ENCODE assay signal across 8 mouse cellular contexts in the genomic region with DNA sequence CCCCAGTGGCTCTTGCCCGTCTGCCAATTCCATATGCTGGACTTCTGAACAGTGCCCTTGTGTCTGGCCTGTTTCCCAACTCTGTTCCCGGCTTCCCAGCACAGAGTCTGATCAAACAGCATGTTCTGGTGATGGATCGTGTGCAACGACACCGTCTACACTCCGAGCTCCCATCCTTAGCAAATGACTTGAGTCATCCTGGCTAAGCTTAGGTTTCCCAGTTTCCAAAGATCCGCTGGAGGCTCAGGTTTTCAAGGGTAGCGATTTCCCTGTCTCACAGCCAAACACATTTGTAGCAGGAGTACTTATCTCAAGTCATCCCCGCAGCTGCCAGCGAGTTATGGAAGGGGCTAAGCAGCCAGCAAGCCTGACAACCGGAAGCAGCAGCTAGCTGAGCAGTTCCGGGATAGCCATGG.
A peak's percentile ranks its signal among the peaks of the same experiment; 100 is the strongest.
DNase-seq lines count a peak whose midpoint lies in the region; ATAC-seq and TF ChIP-seq lines count a peak whose summit lies in the region.

No protein-coding gene starts in this region.

- H3K36me3 ChIP-seq in embryonic facial prominence, embryonic 14.5 days (ENCODE audit: control insufficient read depth, insufficient read depth, low read length): no peaks in the 10 kb centered on the region
- H3K36me3 ChIP-seq in embryonic facial prominence, embryonic 10.5 days (replicated peaks): no peaks in the 10 kb centered on the region
- H3K36me3 ChIP-seq in lung, postnatal 0 days (ENCODE audit: insufficient read depth, low read length): no peaks in the 10 kb centered on the region

- H3K4me2 ChIP-seq in embryonic facial prominence, embryonic 14.5 days (ENCODE audit: low read depth, low read length): no peak overlapping the region
- peak overlapping the region; percentile 36; the same call in 1 of the 2 replicates for H3K4me2 ChIP-seq in lung, postnatal 0 days (replicated peaks; ENCODE audit: low read depth, low read length)

- no peaks in the 10 kb centered on the region for H3K27me3 ChIP-seq in embryonic facial prominence, embryonic 14.5 days (replicated peaks; ENCODE audit: control insufficient read depth, insufficient read depth, low read length)
- H3K27me3 ChIP-seq in embryonic facial prominence, embryonic 10.5 days (replicated peaks; ENCODE audit: low read depth, poor library complexity, severe bottlenecking): no peaks in the 10 kb centered on the region
- no peaks in the 10 kb centered on the region for H3K27me3 ChIP-seq in lung, postnatal 0 days (replicated peaks; ENCODE audit: insufficient read depth, low read length)

- ATAC-seq in embryonic facial prominence, embryonic 14.5 days (ENCODE audit: low read depth): no peak
- ATAC-seq in lung, postnatal 0 days: no peak

- WGBS in embryonic facial prominence, embryonic 14.5 days: 74% methylated on average over 12 of the region's 12 CpGs
- 83% methylated on average over 12 of the region's 12 CpGs for WGBS in embryonic facial prominence, embryonic 10.5 days
- 34% methylated on average over 12 of the region's 12 CpGs for WGBS in lung, postnatal 0 days

- TF ChIP-seq CTCF in lung, postnatal 0 days (IDR thresholded peaks at IDR 0.05): no peak

- H3K9me3 ChIP-seq in embryonic facial prominence, embryonic 14.5 days (ENCODE audit: control insufficient read depth, low read length): no peaks in the 10 kb centered on the region
- H3K9me3 ChIP-seq in embryonic facial prominence, embryonic 10.5 days: no peaks in the 10 kb centered on the region
- no peaks in the 10 kb centered on the region for H3K9me3 ChIP-seq in lung, postnatal 0 days (ENCODE audit: low read length)

- H3K4me3 ChIP-seq in embryonic facial prominence, embryonic 14.5 days (ENCODE audit: low read depth, low read length): no peak overlapping the region
- no peak overlapping the region for H3K4me3 ChIP-seq in embryonic facial prominence, embryonic 10.5 days
- no peak overlapping the region for H3K4me3 ChIP-seq in lung, postnatal 0 days (ENCODE audit: low read depth, low read length)

- no peaks in the 10 kb centered on the region for H3K4me1 ChIP-seq in embryonic facial prominence, embryonic 14.5 days (ENCODE audit: control insufficient read depth, insufficient read depth, low read length)
- H3K4me1 ChIP-seq in embryonic facial prominence, embryonic 10.5 days: no peaks in the 10 kb centered on the region
- H3K4me1 ChIP-seq in lung, postnatal 0 days (ENCODE audit: insufficient read depth, low read depth, low read length): no peaks in the 10 kb centered on the region

- no peak for TF ChIP-seq EP300 in lung, postnatal 0 days (IDR thresholded peaks at IDR 0.05)

- peak; percentile 35 for DNase-seq in embryonic facial prominence, embryonic 14.5 days (ENCODE audit: low spot score)
- no peak for DNase-seq in embryonic facial prominence, embryonic 10.5 days (ENCODE audit: low spot score)
- DNase-seq in lung, postnatal 0 days (ENCODE audit: low spot score): peak; percentile 14
- DNase-seq in lung, adult 18-20 months: no peak
- peak; percentile 4 to 21 for DNase-seq in frontal cortex, postnatal 36 days (ENCODE audit: low spot score in 2 of 2)
- DNase-seq in ovary, postnatal 36 days (ENCODE audit: low spot score): peak; percentile 5
- DNase-seq in urinary bladder, adult 2 months (ENCODE audit: low spot score): no peak
- no peak for DNase-seq in spleen, postnatal 10 days (ENCODE audit: low spot score in 2 of 2)

- H3K9ac ChIP-seq in embryonic facial prominence, embryonic 14.5 days (ENCODE audit: low read depth, low read length): no peak overlapping the region
- H3K9ac ChIP-seq in lung, postnatal 0 days (replicated peaks; ENCODE audit: low read depth): no peak overlapping the region

- H3K27ac ChIP-seq in embryonic facial prominence, embryonic 14.5 days (replicated peaks; ENCODE audit: low read depth, low read length): no peak overlapping the region
- H3K27ac ChIP-seq in embryonic facial prominence, embryonic 10.5 days (replicated peaks): no peak overlapping the region
- no peak overlapping the region for H3K27ac ChIP-seq in lung, postnatal 0 days (ENCODE audit: low read length)

Comparison
In these comparisons a context has a peak if more than half of its experiments do, and no peak if none do; other contexts are left out.
1. DNase-seq: peak in embryonic facial prominence, embryonic 14.5 days (single experiment), lung, postnatal 0 days (single experiment), frontal cortex, postnatal 36 days (2 of 2) and ovary, postnatal 36 days (single experiment); none in embryonic facial prominence, embryonic 10.5 days (single experiment), lung, adult 18-20 months (0 of 2), urinary bladder, adult 2 months (single experiment) and spleen, postnatal 10 days (0 of 2).